Mouse (Mus musculus) CH12.LX (cell line): Measurements from ENCODE around the gene Gm9918. TPM values are rescaled to one million over a fixed set of nuclear protein-coding genes. Genes with fewer than 3 reads are reported as not detected.

Experiments used
- DNase-seq: peaks from one replicate; pipeline ENCODE4 v3.0.0-alpha.2; 2013; ENCODE audit errors: extremely low read depth
- H3K27ac ChIP-seq: 2 replicates; pipeline ENCODE4 v1.5.1; 2012; ENCODE audit warnings: low read depth, mild to moderate bottlenecking, control low read depth, moderate library complexity; ENCODE audit not compliant: insufficient read depth
- H3K27me3 ChIP-seq: replicated peaks from 2 replicates; pipeline ENCODE3; 2012; ENCODE audit warnings: inconsistent platforms
- H3K36me3 ChIP-seq, 2 experiments: replicated peaks in 1 of 2; 2 replicates each; pipeline versions ENCODE3 to v1.6.1; 2012; ENCODE audit warnings: inconsistent platforms in 1 of 2, low read length in 1 of 2, mild to moderate bottlenecking in 1 of 2, mixed read lengths in 1 of 2, moderate library complexity in 1 of 2; ENCODE audit not compliant: control insufficient read depth in 1 of 2, insufficient read depth in 1 of 2
- H3K4me1 ChIP-seq, 2 experiments: 2 replicates each; pipeline ENCODE4 v1.6.1; 2012; ENCODE audit warnings: inconsistent platforms in 1 of 2, moderate library complexity in 1 of 2; ENCODE audit not compliant: insufficient read depth in 2 of 2, control insufficient read depth in 1 of 2
- H3K4me2 ChIP-seq: 2 replicates; pipeline ENCODE4 v1.6.1; 2012; ENCODE audit warnings: low read depth, mild to moderate bottlenecking, control low read depth; ENCODE audit not compliant: poor library complexity, insufficient read depth, severe bottlenecking
- H3K4me3 ChIP-seq, 3 experiments: fragments of 150-350 bp in 1 of 3; sonication (generic) in 1 of 3; replicated peaks in 1 of 3; 2 replicates each; pipeline versions ENCODE3 to v1.5.1; 2011 to 2012; ENCODE audit warnings: low read depth in 2 of 3, low read length in 2 of 3, mild to moderate bottlenecking in 2 of 3, moderate library complexity in 2 of 3, control low read depth in 1 of 3, improper control_type of control experiment in 1 of 3, inconsistent platforms in 1 of 3, mixed read lengths in 1 of 3; ENCODE audit not compliant: poor library complexity in 1 of 3
- H3K79me2 ChIP-seq: replicated peaks from 2 replicates; pipeline ENCODE4 v1.6.1; 2012; ENCODE audit warnings: mild to moderate bottlenecking, moderate library complexity; ENCODE audit not compliant: control insufficient read depth, poor library complexity, insufficient read depth, severe bottlenecking; ENCODE audit errors: extremely low read depth
- H3K9ac ChIP-seq: 2 replicates; pipeline ENCODE4 v1.6.1; 2012; ENCODE audit warnings: low read depth, mild to moderate bottlenecking, control low read depth, moderate library complexity; ENCODE audit not compliant: insufficient read depth
- H3K9me3 ChIP-seq: replicated peaks from 2 replicates; pipeline ENCODE3; 2012; ENCODE audit warnings: low read length, inconsistent platforms, mixed read lengths
- BHLHE40 ChIP-seq: IDR thresholded peaks from 2 replicates; pipeline ENCODE4 v1.6.1; 2011; ENCODE audit warnings: mild to moderate bottlenecking, low read depth, low read length, improper control_type of control experiment
- CHD1 ChIP-seq: IDR thresholded peaks from 2 replicates; pipeline ENCODE4 v1.6.1; 2012; ENCODE audit warnings: low read depth, low read length, improper control_type of control experiment, inconsistent platforms
- IRF4 ChIP-seq: IDR thresholded peaks from 2 replicates; pipeline ENCODE4 v1.6.1; 2014; ENCODE audit warnings: low read depth, mild to moderate bottlenecking, inconsistent platforms, low read length, improper control_type of control experiment
- MAZ ChIP-seq: IDR thresholded peaks from 2 replicates; pipeline ENCODE4 v1.6.1; 2012; ENCODE audit warnings: low read depth, mild to moderate bottlenecking, inconsistent platforms, low read length, improper control_type of control experiment, moderate library complexity
- MXI1 ChIP-seq: IDR thresholded peaks from 2 replicates; pipeline ENCODE4 v1.6.1; 2011; ENCODE audit warnings: mild to moderate bottlenecking, low read depth, low read length, improper control_type of control experiment
- NELFE ChIP-seq: IDR thresholded peaks from 2 replicates; pipeline ENCODE4 v1.6.1; 2011; ENCODE audit warnings: low read depth, low read length, improper control_type of control experiment
- NRF1 ChIP-seq: IDR thresholded peaks from 2 replicates; pipeline ENCODE4 v1.6.1; 2014; ENCODE audit warnings: low read depth, mild to moderate bottlenecking, inconsistent platforms, low read length, improper control_type of control experiment, moderate library complexity
- POLR2A ChIP-seq: IDR thresholded peaks from 2 replicates; pipeline ENCODE4 v1.6.1; 2011; ENCODE audit warnings: low read depth, mild to moderate bottlenecking, improper control_type of control experiment, low read length
- RCOR1 ChIP-seq: conservative IDR thresholded peaks from 2 replicates; pipeline ENCODE4 v1.6.1; 2012; ENCODE audit warnings: low read depth, mild to moderate bottlenecking, inconsistent platforms, low read length, improper control_type of control experiment
- SMC3 ChIP-seq: IDR thresholded peaks from 2 replicates; pipeline ENCODE4 v1.6.1; 2011; ENCODE audit warnings: low read depth, low read length, improper control_type of control experiment
- ZC3H11A ChIP-seq: IDR thresholded peaks from 2 replicates; pipeline ENCODE4 v1.6.1; 2012; ENCODE audit warnings: low read depth, mild to moderate bottlenecking, inconsistent platforms, low read length, improper control_type of control experiment
- ZKSCAN1 ChIP-seq: IDR thresholded peaks from 2 replicates; pipeline ENCODE4 v1.6.1; 2012; ENCODE audit warnings: low read depth, inconsistent platforms, low read length, improper control_type of control experiment, borderline replicate concordance
- ZMIZ1 ChIP-seq: IDR thresholded peaks from 2 replicates; pipeline ENCODE4 v1.6.1; 2012; ENCODE audit warnings: low read depth, mild to moderate bottlenecking, inconsistent platforms, low read length, improper control_type of control experiment
- dilution Hi-C: fragments of 300-500 bp; cut with MboI; formaldehyde crosslinking; loops from 2 replicates; pipeline ENCODE4 v1.14.3; 2020; ENCODE audit warnings: low sequenced_read_pairs; ENCODE audit not compliant: extremely low pct_unique_long_range_greater_than_20kb, extremely low pct_ligation_motif_present
- in situ Hi-C: fragments of 300-500 bp; cut with MboI; formaldehyde crosslinking; loops from 3 replicates; pipeline ENCODE4 v1.14.3; 2019; ENCODE audit warnings: low sequenced_read_pairs, low pct_ligation_motif_present, low pct_unique_long_range_greater_than_20kb, mixed read lengths
- polyA plus RNA-seq: library from polyadenylated mRNA; unstranded; fragments of >175 nt; gene quantifications from 2 replicates; pipeline ENCODE4 v1.2.1, GENCODE M21; 2012; ENCODE audit warnings: low read depth; ENCODE audit not compliant: insufficient read length
- total RNA-seq, 2 experiments: library from RNA; depleted of rRNA; stranded (reverse); fragments of 300-350 nt in 1 of 2; fragments of >200 nt in 1 of 2; gene quantifications; 2 replicates each; pipeline ENCODE4 v1.2.3; 2012 to 2014

Gm9918 gene
- not detected in 2 replicates for total RNA-seq (2012; rRNA removed)
- total RNA-seq (2014; rRNA removed): not detected in 2 replicates
- polyA plus RNA-seq: not detected in 2 replicates

DNA sequence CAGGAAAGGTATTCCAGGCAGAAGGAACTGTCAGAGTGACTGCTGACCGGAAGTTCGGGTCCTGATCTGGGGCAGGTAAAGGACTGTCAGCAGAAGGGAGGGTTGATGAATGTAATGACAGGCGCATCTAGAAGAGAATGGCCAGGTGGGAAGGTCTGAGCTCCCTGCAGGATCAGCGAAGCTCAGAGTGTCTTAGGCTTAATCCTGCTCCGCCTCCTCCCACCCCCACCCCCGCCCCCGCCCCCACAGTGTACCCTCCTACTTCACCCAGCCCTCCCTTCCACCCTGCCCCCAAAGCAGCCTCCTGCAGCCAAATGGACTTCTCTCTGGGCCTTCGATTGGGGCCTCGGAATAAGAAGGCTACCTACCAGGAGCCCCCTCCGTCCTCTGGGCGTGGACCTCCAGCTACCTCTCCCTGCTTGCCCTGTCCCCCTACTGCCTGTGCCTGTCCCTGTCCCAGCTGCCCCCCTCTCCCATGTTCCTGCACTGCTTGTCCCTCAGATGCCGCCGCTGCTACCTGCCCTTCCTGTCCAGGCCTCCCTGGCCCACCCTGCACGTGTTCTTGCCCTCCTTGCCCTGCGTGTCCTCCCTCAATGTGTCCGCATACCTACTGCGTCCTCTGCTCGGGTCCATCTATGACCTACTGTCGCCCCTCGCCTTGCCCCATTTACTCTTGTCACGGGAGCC, at the start of gene Gm9918:
TSS of gene Gm9918 (plus strand) at position 290 of the 687 bp plus-strand sequence.
- in situ Hi-C loops: no loop called here
- H3K27ac ChIP-seq: no peak within 1 kb of the TSS

DNA sequence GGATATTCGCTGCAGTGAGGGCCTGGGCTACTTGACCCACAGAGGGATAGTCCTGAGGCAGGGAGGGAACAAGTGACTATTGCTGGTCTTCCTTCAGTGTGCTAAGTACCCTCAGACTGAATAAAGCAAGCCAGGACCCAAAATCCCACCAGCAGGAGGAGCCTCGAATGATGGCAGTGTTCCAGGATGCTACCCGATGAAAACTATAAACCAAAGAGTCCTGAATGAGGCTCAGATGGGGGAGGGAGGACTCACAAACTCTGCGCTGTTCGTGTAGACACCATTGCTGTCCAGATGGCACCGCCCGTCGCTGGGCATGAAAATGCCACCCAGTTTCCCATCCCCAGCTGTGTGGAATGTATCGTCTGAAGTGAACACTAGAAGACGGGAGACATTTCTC, 48.0 kb upstream of the Gm9918 start:
- dilution Hi-C loops: no loop called here
- Histone ChIP-seq H3K4me3 (no peak overlapping the region), H3K4me2 (no peak overlapping the region)

More for the DNA sequence above, at the start of gene Gm9918:
- no peak within 1 kb of the TSS for H3K4me2 ChIP-seq
- H3K4me3 ChIP-seq: no peak within 1 kb of the TSS
- H3K4me1 ChIP-seq: 0 out of 4 replicates have a peak, but pooled peaks cover 0 to 2% of the 10 kb centered on the region in 2 experiments
- H3K36me3 ChIP-seq: no peaks in the 10 kb centered on the region
- DNase-seq: no peak
- peaks cover 46% of the 10 kb centered on the region for H3K27me3 ChIP-seq
- no peak for TF ChIP-seq CHD1
- TF ChIP-seq MAZ: no peak
- no peak for TF ChIP-seq BHLHE40
- no peak for TF ChIP-seq NRF1
- no peak for TF ChIP-seq POLR2A
- no peak for TF ChIP-seq ZKSCAN1
- TF ChIP-seq ZC3H11A: no peak
- no peaks in the 10 kb centered on the region for H3K79me2 ChIP-seq
- dilution Hi-C loops: no loop called here
- H3K9ac ChIP-seq: no peak within 1 kb of the TSS
- no peaks in the 10 kb centered on the region for H3K9me3 ChIP-seq

DNA sequence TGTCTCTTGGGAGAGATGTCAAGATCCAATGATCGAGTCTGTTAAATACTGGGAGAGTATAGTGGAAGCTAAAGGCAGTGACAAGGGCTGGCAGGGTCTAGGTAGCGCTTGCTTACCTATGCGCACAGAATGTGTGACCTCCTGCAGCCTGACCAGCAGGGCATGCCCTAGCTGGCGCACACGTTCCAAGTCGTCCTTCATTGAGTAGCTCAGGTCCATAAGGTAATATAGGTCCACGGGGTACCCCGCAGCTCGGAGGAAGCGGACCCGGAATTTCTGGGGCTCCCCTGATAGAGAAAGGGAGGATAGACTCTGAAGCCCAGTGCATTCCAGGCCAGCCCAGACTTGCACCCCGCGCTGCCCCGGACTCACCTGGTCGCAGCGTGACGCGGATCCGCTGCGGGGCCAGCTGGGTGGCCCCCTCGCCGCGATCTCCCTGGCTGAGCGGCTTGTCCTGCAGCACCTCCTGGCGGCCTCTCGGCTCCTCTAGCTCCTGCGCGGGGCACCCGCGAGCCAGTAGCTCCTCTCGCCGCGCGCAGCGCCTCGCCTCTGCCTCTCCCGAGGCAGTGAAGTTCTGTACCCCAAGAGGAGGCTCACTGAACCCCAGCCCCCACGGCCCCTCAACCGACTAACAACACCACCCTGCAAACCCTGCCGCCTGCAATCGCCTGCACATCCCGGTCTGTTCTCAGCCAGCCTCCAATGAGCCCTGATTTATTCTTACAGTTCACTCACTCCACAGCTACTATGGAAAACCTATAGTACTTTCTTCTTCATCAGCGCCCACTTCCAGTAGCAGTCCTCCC, 46.0 kb upstream of the Gm9918 start:
- Histone ChIP-seq H3K79me2 (no peaks in the 10 kb centered on the region), H3K9me3 (peaks cover 4% of the 10 kb centered on the region), H3K4me3 (no peak overlapping the region), H3K27ac (no peak overlapping the region), H3K4me1 (peaks cover 4 to 13% of the 10 kb centered on the region in 2 experiments), H3K36me3 (no peaks in the 10 kb centered on the region), H3K27me3 (peaks cover 14% of the 10 kb centered on the region), H3K9ac (no peak overlapping the region), H3K4me2 (no peak overlapping the region)
- DNase-seq: no peak
- dilution Hi-C loops: no loop called here
- in situ Hi-C loops: no loop called here
- TF ChIP-seq RCOR1: no peak
- 0 out of 2 replicates have a peak, but pooled peaks have one; percentile 7 for TF ChIP-seq MXI1
- no peak for TF ChIP-seq ZMIZ1
- TF ChIP-seq POLR2A: no peak
- TF ChIP-seq IRF4: no peak

More for the DNA sequence above, 48.0 kb upstream of the Gm9918 start:
- H3K36me3 ChIP-seq: peaks cover 0 to 5% of the 10 kb centered on the region in 2 experiments
- TF ChIP-seq NELFE: no peak
- 0 out of 2 replicates have a peak, but pooled peaks have one; percentile 4 for TF ChIP-seq SMC3
- H3K9ac ChIP-seq: no peak overlapping the region
- no peak overlapping the region for H3K27ac ChIP-seq
- in situ Hi-C loops: no loop called here
- no peak for DNase-seq
- H3K4me1 ChIP-seq: peaks cover 4 to 13% of the 10 kb centered on the region in 2 experiments
- peaks cover 14% of the 10 kb centered on the region for H3K27me3 ChIP-seq
- peaks cover 4% of the 10 kb centered on the region for H3K9me3 ChIP-seq
- H3K79me2 ChIP-seq: no peaks in the 10 kb centered on the region
